Mouse (Mus musculus): Measurements from ENCODE around the gene Gm7849. TPM values are rescaled to one million over a fixed set of nuclear protein-coding genes. Genes with fewer than 3 reads are reported as not detected.
"Not testable (repeated sequence)": the region's sequence is repeated elsewhere in the genome, so short reads cannot be mapped to it uniquely, and the experiment has no call there.

Gene Gm7849
- total RNA-seq (2017): not detected in 2 replicates

DNA sequence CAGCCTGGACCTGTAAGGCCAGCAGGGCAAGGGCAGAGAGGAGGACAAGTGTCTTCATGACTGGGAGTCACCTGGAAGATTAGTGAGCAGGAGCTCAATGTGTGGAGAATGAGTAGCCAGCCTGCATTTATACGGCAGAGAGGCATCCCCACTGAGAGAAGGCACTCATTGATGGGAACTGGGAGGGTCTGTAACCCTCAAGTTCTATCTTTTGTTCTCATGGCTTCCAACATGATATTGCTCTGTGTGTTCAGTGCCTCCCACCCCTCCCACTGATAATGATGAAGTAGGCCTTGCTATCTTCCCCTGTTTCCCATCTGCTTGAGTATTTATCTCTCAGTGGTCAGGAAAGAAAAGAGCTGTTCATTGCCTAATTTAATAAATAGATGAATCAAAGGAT, at the start of gene Gm7849:
Gene Gm7849, minus strand, starts transcription at position 101 of the 400 bp plus-strand sequence.
- ATAC-seq (replicated peaks; ENCODE audit: low read depth, poor library complexity, severe bottlenecking): not testable (repeated sequence)

DNA sequence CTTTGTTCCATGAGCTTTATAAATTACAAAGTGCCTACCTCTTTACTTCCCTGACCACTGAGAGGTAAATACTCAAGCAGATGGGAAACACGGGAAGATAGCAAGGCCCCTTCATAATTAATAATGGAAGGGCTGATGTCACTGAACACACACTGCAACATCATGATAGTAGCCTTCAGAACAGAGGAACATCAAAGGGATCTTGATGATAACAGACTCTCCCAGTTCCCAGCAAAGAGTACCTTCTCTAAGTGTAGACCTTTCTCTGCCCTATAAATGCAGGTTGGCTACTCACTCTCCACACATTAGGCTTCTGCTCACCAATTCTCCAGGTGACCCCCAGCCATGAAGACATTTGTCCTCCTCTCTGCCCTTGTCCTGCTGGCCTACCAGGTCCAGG, 29.2 kb downstream of the Gm7849 start, which contains the start of gene Defa36:
Gene Defa36, plus strand, starts transcription at position 301 of the 400 bp plus-strand sequence.
- ATAC-seq (replicated peaks; ENCODE audit: low read depth, poor library complexity, severe bottlenecking): not testable (repeated sequence)

Other genes with a start within 250 kb of the Gm7849 start
- not detected in 2 replicates for gene Gm15292, start 206.8 kb downstream of the Gm7849 start, total RNA-seq (2017)
- gene Defa27, start 141.0 kb downstream of the Gm7849 start, total RNA-seq (2017): not detected in 2 replicates
- gene Defa29, start 129.5 kb downstream of the Gm7849 start, total RNA-seq (2017): not detected in 2 replicates
- not detected in 2 replicates for gene Defa2, start 78.0 kb downstream of the Gm7849 start, total RNA-seq (2017)
- not detected in 2 replicates for gene Defa33, start 64.7 kb downstream of the Gm7849 start, total RNA-seq (2017)
- not detected in 2 replicates for gene Defa36, start 29.1 kb downstream of the Gm7849 start, total RNA-seq (2017)
- gene Defa20, start 52.7 kb upstream of the Gm7849 start, total RNA-seq (2017): not detected in 2 replicates
- gene Defa32, start 72.5 kb upstream of the Gm7849 start, total RNA-seq (2017): not detected in 2 replicates
- not detected in 2 replicates for gene Defa37, start 108.8 kb upstream of the Gm7849 start, total RNA-seq (2017)
- gene Defa28, start 126.4 kb upstream of the Gm7849 start, total RNA-seq (2017): not detected in 2 replicates
- gene Gm7861, start 137.9 kb upstream of the Gm7849 start, total RNA-seq (2017): not detected in 2 replicates
- gene Defa26, start 161.6 kb upstream of the Gm7849 start, total RNA-seq (2017): not detected in 2 replicates
- gene Defa17, start 199.2 kb upstream of the Gm7849 start, total RNA-seq (2017): not detected in 2 replicates
- not detected in 2 replicates for gene Defa34, start 209.2 kb upstream of the Gm7849 start, total RNA-seq (2017)
- gene AY761184, start 247.1 kb upstream of the Gm7849 start, total RNA-seq (2017): not detected in 2 replicates